Mouse (Mus musculus): ENCODE results near the gene Zfp512b.

DNA sequence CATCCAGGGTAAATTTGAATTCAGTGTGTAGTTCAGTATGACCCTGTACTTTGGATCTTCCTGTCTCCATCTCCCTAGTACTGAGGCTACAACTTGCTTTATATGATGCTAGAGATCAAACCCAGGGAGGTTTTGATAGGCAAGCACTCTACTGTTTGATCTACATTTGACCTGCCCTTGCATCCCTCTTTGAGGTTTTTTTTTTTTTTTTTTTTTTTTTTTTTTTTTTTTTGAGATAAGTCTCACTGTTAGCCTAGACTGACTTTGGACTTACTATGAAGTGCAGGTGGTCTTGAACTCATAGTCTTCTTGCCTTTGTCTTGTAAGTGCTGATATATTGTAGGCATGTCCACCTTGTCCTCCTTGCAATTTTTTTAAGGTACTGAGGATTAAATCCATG is 35.9 kb upstream of the Zfp512b start:
- TF ChIP-seq CTCF (conservative IDR thresholded peaks at IDR 0.05; ENCODE audit: low read length): no peak
- TF ChIP-seq POU5F1 (IDR thresholded peaks at IDR 0.05; ENCODE audit: borderline replicate concordance, low read length): no peak
